Mouse (Mus musculus): Measurements from ENCODE around the gene Wipi2. TPM values are rescaled to one million over a fixed set of nuclear protein-coding genes. Genes with fewer than 3 reads are reported as not detected.

The Wipi2 gene
- polyA plus RNA-seq, 1 experiment from 2014 or later: 41.1 TPM

GRCm38 (mm10) chr5:142608989-142609325 lies 18.5 kb upstream of the Wipi2 start:
- no peak; the same call in 1 of the 2 replicates for ATAC-seq (ENCODE audit: low FRiP score)
- Histone ChIP-seq H3K36me3 (no peaks in the 10 kb centered on the region), H3K4me3 (replicated peaks) (peak overlapping the region; percentile 42), H3K27ac (replicated peaks) (peak overlapping the region; percentile 29), H3K9ac (replicated peaks) (peak overlapping the region; percentile 48; the same call in 1 of the 2 replicates), H3K27me3 (replicated peaks) (peaks cover 3% of the 10 kb centered on the region; the same call in 1 of the 2 replicates), H3K4me2 (peak overlapping the region; percentile 86), H3K9me3 (replicated peaks) (no peaks in the 10 kb centered on the region), H3K4me1 (peaks cover 12% of the 10 kb centered on the region)
- WGBS: 8% methylated on average over 4 of the region's 4 CpGs

- WGBS: 93% methylated on average over 4 of the region's 4 CpGs
- peaks cover 12% of the 10 kb centered on the region for H3K4me1 ChIP-seq
- H3K27me3 ChIP-seq (replicated peaks): peaks cover 3% of the 10 kb centered on the region; the same call in 1 of the 2 replicates
- no peaks in the 10 kb centered on the region for H3K9me3 ChIP-seq (replicated peaks)
- ATAC-seq (ENCODE audit: low FRiP score): no peak
- H3K4me3 ChIP-seq (replicated peaks): no peak overlapping the region
- no peak overlapping the region for H3K4me2 ChIP-seq
- H3K27ac ChIP-seq (replicated peaks): no peak overlapping the region
- H3K9ac ChIP-seq (replicated peaks): no peak overlapping the region
- no peaks in the 10 kb centered on the region for H3K36me3 ChIP-seq
Measured at GRCm38 (mm10) chr5:142610362-142610761, 17.1 kb upstream of the Wipi2 start.

- Histone ChIP-seq H3K4me3 (replicated peaks) (no peak overlapping the region), H3K9me3 (replicated peaks) (no peaks in the 10 kb centered on the region), H3K36me3 (no peaks in the 10 kb centered on the region), H3K27me3 (replicated peaks) (no peaks in the 10 kb centered on the region), H3K27ac (replicated peaks) (no peak overlapping the region), H3K9ac (replicated peaks) (no peak overlapping the region), H3K4me2 (no peak overlapping the region), H3K4me1 (peaks cover 2% of the 10 kb centered on the region; the same call in 1 of the 2 replicates)
- ATAC-seq (ENCODE audit: low FRiP score): no peak
- WGBS: 60% methylated on average over 3 of the region's 3 CpGs
Measured at GRCm38 (mm10) chr5:142614513-142614912, 13.0 kb upstream of the Wipi2 start.

- Histone ChIP-seq H3K27ac (replicated peaks) (no peak overlapping the region), H3K4me1 (0 out of 2 replicates have a peak, but pooled peaks cover 2% of the 10 kb centered on the region), H3K27me3 (replicated peaks) (no peaks in the 10 kb centered on the region), H3K4me3 (replicated peaks) (no peak overlapping the region), H3K4me2 (no peak overlapping the region), H3K9me3 (replicated peaks) (no peaks in the 10 kb centered on the region), H3K9ac (replicated peaks) (no peak overlapping the region), H3K36me3 (no peaks in the 10 kb centered on the region)
- 85% methylated on average over 4 of the region's 4 CpGs for WGBS
- ATAC-seq (ENCODE audit: low FRiP score): no peak
Measured at GRCm38 (mm10) chr5:142615638-142616037, 11.9 kb upstream of the Wipi2 start.

GRCm38 (mm10) chr5:142616326-142616725 lies 11.2 kb upstream of the Wipi2 start:
- Histone ChIP-seq H3K36me3 (no peaks in the 10 kb centered on the region), H3K4me2 (no peak overlapping the region), H3K27me3 (replicated peaks) (no peaks in the 10 kb centered on the region), H3K27ac (replicated peaks) (no peak overlapping the region), H3K4me3 (replicated peaks) (no peak overlapping the region), H3K4me1 (0 out of 2 replicates have a peak, but pooled peaks cover 2% of the 10 kb centered on the region), H3K9ac (replicated peaks) (no peak overlapping the region), H3K9me3 (replicated peaks) (no peaks in the 10 kb centered on the region)
- no peak for ATAC-seq (ENCODE audit: low FRiP score)
- 52% methylated on average over 6 of the region's 6 CpGs for WGBS

DNA sequence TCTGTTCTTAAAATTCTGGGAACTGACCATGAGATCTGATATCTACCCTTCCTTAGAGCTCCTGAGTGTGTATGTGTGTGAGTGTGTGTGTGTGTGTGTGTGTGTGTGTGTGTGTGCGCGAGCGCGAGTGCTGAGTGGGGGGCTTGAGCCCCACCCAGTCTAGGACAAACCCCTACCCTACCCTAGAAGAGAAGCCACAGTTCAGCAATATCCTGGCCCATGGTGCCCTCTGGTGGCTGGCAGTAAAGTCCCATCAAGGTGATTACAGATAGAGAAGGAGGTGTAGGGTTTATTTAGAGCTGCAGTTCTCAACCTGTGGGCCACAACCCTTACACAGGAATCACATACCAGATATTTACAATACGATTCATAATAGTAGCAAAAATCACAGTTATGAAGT lies 7.6 kb upstream of the Wipi2 start:
- peak; percentile 61 for ATAC-seq (ENCODE audit: low FRiP score)

GRCm38 (mm10) chr5:142621421-142621820 lies 6.1 kb upstream of the Wipi2 start:
- Histone ChIP-seq H3K4me3 (replicated peaks) (no peak overlapping the region), H3K27ac (replicated peaks) (no peak overlapping the region), H3K9ac (replicated peaks) (no peak overlapping the region), H3K4me2 (no peak overlapping the region), H3K27me3 (replicated peaks) (no peaks in the 10 kb centered on the region), H3K36me3 (no peaks in the 10 kb centered on the region), H3K4me1 (no peaks in the 10 kb centered on the region), H3K9me3 (replicated peaks) (no peaks in the 10 kb centered on the region)
- 79% methylated on average over 2 of the region's 2 CpGs for WGBS
- ATAC-seq (ENCODE audit: low FRiP score): no peak

More for the DNA sequence above, 7.6 kb upstream of the Wipi2 start:
- Histone ChIP-seq H3K4me2 (no peak overlapping the region), H3K9me3 (replicated peaks) (no peaks in the 10 kb centered on the region), H3K27ac (replicated peaks) (no peak overlapping the region), H3K4me1 (no peaks in the 10 kb centered on the region), H3K36me3 (no peaks in the 10 kb centered on the region), H3K27me3 (replicated peaks) (no peaks in the 10 kb centered on the region), H3K9ac (replicated peaks) (no peak overlapping the region), H3K4me3 (replicated peaks) (no peak overlapping the region)
- WGBS: 24% methylated on average over 5 of the region's 5 CpGs

DNA sequence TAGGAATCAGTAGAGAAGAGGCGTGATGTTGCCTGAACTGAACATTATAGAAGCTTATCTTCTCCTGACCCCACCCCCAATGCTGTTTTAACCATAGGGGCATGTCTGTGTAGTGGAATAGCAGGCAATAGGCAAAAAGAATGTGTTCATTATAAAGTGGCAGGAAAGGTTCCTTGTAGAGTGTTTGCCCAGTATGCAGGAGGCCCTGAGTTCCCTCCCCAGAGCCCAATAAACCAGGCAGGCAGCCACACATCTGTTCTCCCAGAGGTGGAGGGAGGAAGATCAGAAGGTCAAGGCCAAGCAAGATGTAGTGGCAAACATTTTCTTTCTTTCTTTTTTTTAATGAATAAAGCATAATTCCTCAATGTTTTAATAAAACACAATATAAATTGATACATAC lies 5.4 kb upstream of the Wipi2 start:
- no peak for ATAC-seq (ENCODE audit: low FRiP score)
- WGBS: 73% methylated on average over 1 of the region's 1 CpGs
- Histone ChIP-seq H3K27ac (replicated peaks) (no peak overlapping the region), H3K9ac (replicated peaks) (no peak overlapping the region), H3K4me3 (replicated peaks) (no peak overlapping the region), H3K4me1 (no peaks in the 10 kb centered on the region), H3K4me2 (no peak overlapping the region), H3K9me3 (replicated peaks) (no peaks in the 10 kb centered on the region), H3K27me3 (replicated peaks) (no peaks in the 10 kb centered on the region), H3K36me3 (no peaks in the 10 kb centered on the region)

DNA sequence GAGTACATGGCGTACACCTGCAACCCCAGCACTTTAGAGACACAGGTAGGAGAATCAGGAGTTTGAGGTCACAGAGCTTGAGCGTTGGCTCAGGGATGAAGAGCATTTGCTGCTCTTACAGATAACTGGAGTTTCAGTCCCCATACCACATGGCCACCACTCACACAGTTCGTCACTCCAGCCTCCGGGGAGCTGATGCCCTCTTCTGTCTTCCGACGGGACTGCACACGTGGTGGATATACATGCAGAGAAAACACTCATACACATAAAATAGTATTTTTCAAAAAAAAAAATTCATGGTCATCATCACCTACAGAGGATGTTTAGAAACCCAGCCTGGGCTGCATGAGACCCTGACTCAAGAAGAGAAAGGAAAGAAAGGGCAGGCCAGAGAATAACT lies 4.4 kb upstream of the Wipi2 start:
- Histone ChIP-seq H3K4me1 (no peaks in the 10 kb centered on the region), H3K9ac (replicated peaks) (no peak overlapping the region), H3K9me3 (replicated peaks) (no peaks in the 10 kb centered on the region), H3K4me2 (no peak overlapping the region), H3K27ac (replicated peaks) (no peak overlapping the region), H3K36me3 (no peaks in the 10 kb centered on the region), H3K4me3 (replicated peaks) (no peak overlapping the region), H3K27me3 (replicated peaks) (no peaks in the 10 kb centered on the region)
- 91% methylated on average over 7 of the region's 7 CpGs for WGBS
- no peak for ATAC-seq (ENCODE audit: low FRiP score)

DNA sequence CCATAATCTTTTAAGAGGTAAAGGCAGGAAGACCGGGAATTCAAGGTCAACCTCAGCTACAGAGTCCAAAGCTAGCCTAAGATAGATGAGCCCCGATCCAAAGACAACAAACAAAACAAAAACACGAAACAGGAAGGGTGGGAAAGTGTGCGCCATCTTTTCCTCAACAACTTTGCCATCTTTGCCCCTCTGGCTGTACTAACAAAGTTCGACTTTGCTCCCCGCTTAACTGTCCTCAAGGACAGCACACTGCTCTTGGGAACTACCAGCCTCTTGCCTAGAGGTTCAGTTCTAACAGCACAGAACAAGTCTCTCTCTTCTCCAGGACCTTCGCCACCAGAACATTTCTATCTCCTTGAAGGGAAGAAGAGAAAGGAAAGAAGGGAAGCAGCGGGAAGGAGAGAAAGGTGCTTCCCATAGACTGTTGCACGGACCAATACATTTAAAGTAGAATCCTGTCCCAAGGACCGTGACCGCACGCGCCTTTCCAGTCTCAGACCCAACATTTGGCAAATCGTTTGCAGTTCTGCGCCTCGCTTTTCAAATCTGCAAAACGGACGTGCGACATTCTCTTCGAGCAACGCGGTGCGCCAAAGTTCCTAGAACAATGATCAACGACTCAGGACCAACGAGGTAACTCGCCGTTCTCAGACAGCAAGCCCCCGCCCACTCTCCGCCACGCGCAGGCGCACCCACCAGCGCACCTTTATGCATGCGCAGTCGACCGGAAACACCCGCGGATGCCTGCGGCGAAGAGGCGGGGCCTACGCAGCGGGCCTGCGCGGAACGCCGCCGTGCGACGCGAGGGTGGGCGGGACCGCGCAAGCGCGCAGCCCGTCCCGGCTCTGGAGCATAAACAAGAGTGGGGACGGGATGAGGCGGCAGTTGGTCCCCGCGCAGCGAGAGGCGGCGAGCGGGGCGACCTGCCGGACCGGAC lies 1.5 kb downstream of the Wipi2 start:
- H3K4me2 ChIP-seq: peak overlapping the region; percentile 87
- H3K36me3 ChIP-seq: peaks cover 13% of the 10 kb centered on the region
- H3K4me3 ChIP-seq (replicated peaks): peak overlapping the region; percentile 94
- under 1% methylated on average over 69 of the region's 69 CpGs for WGBS
- H3K9ac ChIP-seq (replicated peaks): peak overlapping the region; percentile 94
- peak overlapping the region; percentile 82 for H3K27ac ChIP-seq (replicated peaks)
- peak; percentile 97 for ATAC-seq (ENCODE audit: low FRiP score)
- H3K27me3 ChIP-seq (replicated peaks): no peaks in the 10 kb centered on the region
- peaks cover 22% of the 10 kb centered on the region for H3K4me1 ChIP-seq
- H3K9me3 ChIP-seq (replicated peaks): no peaks in the 10 kb centered on the region

- WGBS: under 1% methylated on average over 38 of the region's 41 CpGs
- Histone ChIP-seq H3K9ac (replicated peaks) (peak overlapping the region; percentile 94), H3K27ac (replicated peaks) (peak overlapping the region; percentile 82), H3K27me3 (replicated peaks) (no peaks in the 10 kb centered on the region), H3K4me1 (peaks cover 22% of the 10 kb centered on the region), H3K9me3 (replicated peaks) (no peaks in the 10 kb centered on the region), H3K36me3 (peaks cover 16% of the 10 kb centered on the region), H3K4me3 (replicated peaks) (peak overlapping the region; percentile 94), H3K4me2 (peak overlapping the region; percentile 87)
- ATAC-seq (ENCODE audit: low FRiP score): peak; percentile 66
Measured at GRCm38 (mm10) chr5:142629663-142630025, 2.1 kb downstream of the Wipi2 start.

- H3K4me1 ChIP-seq: peaks cover 22% of the 10 kb centered on the region
- WGBS: 7% methylated on average over 6 of the region's 6 CpGs
- no peaks in the 10 kb centered on the region for H3K27me3 ChIP-seq (replicated peaks)
- ATAC-seq (ENCODE audit: low FRiP score): no peak
- H3K4me3 ChIP-seq (replicated peaks): peak overlapping the region; percentile 94
- peaks cover 16% of the 10 kb centered on the region for H3K36me3 ChIP-seq
- peak overlapping the region; percentile 94 for H3K9ac ChIP-seq (replicated peaks)
- H3K4me2 ChIP-seq: peak overlapping the region; percentile 87
- H3K27ac ChIP-seq (replicated peaks): peak overlapping the region; percentile 82; the same call in 1 of the 2 replicates
- no peaks in the 10 kb centered on the region for H3K9me3 ChIP-seq (replicated peaks)
Measured at GRCm38 (mm10) chr5:142630224-142630623, 2.7 kb downstream of the Wipi2 start.
